Mouse (Mus musculus) C2C12 (cell line): ENCODE results near the gene Muc20.

Source experiments
- CEBPB ChIP-seq: IDR thresholded peaks from one replicate; pipeline ENCODE4 v1.6.1; 2011; ENCODE audit warnings: low read depth, mild to moderate bottlenecking, control low read depth, moderate library complexity
- MAX ChIP-seq: IDR thresholded peaks from one replicate; pipeline ENCODE4 v1.6.1; 2011; ENCODE audit warnings: mild to moderate bottlenecking, control low read depth

- TF ChIP-seq CEBPB (no peak), MAX (no peak)
These were observed 34.3 kb upstream of the Muc20 start for GRCm38 (mm10) chr16:32831501-32831900.
